Mouse (Mus musculus) embryonic facial prominence, embryonic 12.5 days (tissue): ENCODE data around the gene Fam219a. TPM values are rescaled to one million over a fixed set of nuclear protein-coding genes. Genes with fewer than 3 reads are reported as not detected.

ENCODE experiments used
- ATAC-seq: fragments of 200-750 bp; cut with Nextera tagmentation; 2 replicates; pipeline ENCODE4 v1.8.0; 2017; ENCODE audit not compliant: insufficient number of reproducible peaks, insufficient read depth, low FRiP score, low TSS enrichment
- H3K27ac ChIP-seq: fragments of 300-500 bp; sonication (generic); 2 replicates; pipeline ENCODE4 v1.5.1; 2016; ENCODE audit warnings: mild to moderate bottlenecking
- H3K27me3 ChIP-seq: fragments of 300-500 bp; sonication (generic); 2 replicates; pipeline ENCODE4 v1.6.1; 2016; ENCODE audit warnings: mild to moderate bottlenecking, moderate library complexity
- H3K36me3 ChIP-seq: fragments of 300-500 bp; sonication (generic); 2 replicates; pipeline ENCODE4 v1.6.1; 2016; ENCODE audit warnings: mild to moderate bottlenecking
- H3K4me1 ChIP-seq: fragments of 300-500 bp; sonication (generic); 2 replicates; pipeline ENCODE4 v1.6.1; 2016
- H3K4me2 ChIP-seq: fragments of 300-500 bp; sonication (generic); replicated peaks from 2 replicates; pipeline ENCODE4 v1.6.1; 2016; ENCODE audit warnings: mild to moderate bottlenecking, moderate library complexity
- H3K4me3 ChIP-seq: fragments of 300-500 bp; sonication (generic); 2 replicates; pipeline ENCODE4 v1.5.1; 2016; ENCODE audit warnings: mild to moderate bottlenecking
- H3K9ac ChIP-seq: fragments of 300-500 bp; sonication (generic); 2 replicates; pipeline ENCODE4 v1.6.1; 2016; ENCODE audit warnings: mild to moderate bottlenecking, moderate library complexity
- H3K9me3 ChIP-seq: fragments of 300-500 bp; sonication (generic); 2 replicates; pipeline ENCODE4 v1.6.1; 2016; ENCODE audit warnings: mild to moderate bottlenecking, moderate library complexity
- WGBS: fragments of 180-500 bp; shearing (Covaris S2); methylation state at CpG from one replicate; pipeline ENCODE4 v1.1.7; 2016; 5-methylcytosine and 5-hydroxymethylcytosine counted together
- polyA plus RNA-seq: library from polyadenylated mRNA; unstranded; fragments of >200 nt; fragmentation: Nextera tagmentation; extraction: Ambion mirVana; gene quantifications from 2 replicates; pipeline ENCODE4 v1.2.1, GENCODE M21; 2016

Fam219a gene
- polyA plus RNA-seq, 1 experiment from 2014 or later, result 5.3 TPM

GRCm38 (mm10) chr4:41468396-41469080, 100.8 kb downstream of the Fam219a start:
- Histone ChIP-seq H3K9me3 (no peaks in the 10 kb centered on the region), H3K4me1 (peaks cover 21% of the 10 kb centered on the region), H3K27ac (no peak overlapping the region), H3K4me2 (no peak overlapping the region), H3K9ac (no peak overlapping the region), H3K4me3 (no peak overlapping the region), H3K27me3 (no peaks in the 10 kb centered on the region), H3K36me3 (no peaks in the 10 kb centered on the region)
- no peak for ATAC-seq
- 56% methylated on average over 17 of the region's 17 CpGs for WGBS

Other genes starting within 250 kb of the Fam219a start
- 60.5 and 74.7 TPM in 2 replicates for gene Ubap1, start 220.5 kb downstream of the Fam219a start, polyA plus RNA-seq
- 10.9 and 11.7 TPM in 2 replicates for gene Kif24, start 104.7 kb downstream of the Fam219a start, polyA plus RNA-seq
- 53.4 and 53.5 TPM in 2 replicates for gene Nudt2, start 104.4 kb downstream of the Fam219a start, polyA plus RNA-seq
- 8.5 and 9.5 TPM in 2 replicates for gene AI464131, start 66.5 kb downstream of the Fam219a start, polyA plus RNA-seq
- gene 1110017D15Rik, start 52.2 kb downstream of the Fam219a start, polyA plus RNA-seq, result 2.8 and 3.7 TPM in 2 replicates
- gene Dnaic1, start 237 bp upstream of the Fam219a start, polyA plus RNA-seq, result 0.73 and 0.91 TPM in 2 replicates
- gene Enho, start 70.8 kb upstream of the Fam219a start, polyA plus RNA-seq, result 29.0 and 33.7 TPM in 2 replicates
- 13.6 and 14.9 TPM in 2 replicates for gene Cntfr, start 127.6 kb upstream of the Fam219a start, polyA plus RNA-seq
- 337 and 358 TPM in 2 replicates for gene Il11ra1, start 130.5 kb upstream of the Fam219a start, polyA plus RNA-seq
- gene Rpp25l, start 144.0 kb upstream of the Fam219a start, polyA plus RNA-seq, result 84.9 and 87.8 TPM in 2 replicates
- gene Dctn3, start 153.6 kb upstream of the Fam219a start, polyA plus RNA-seq, result 117 and 122 TPM in 2 replicates
- gene Arid3c, start 161.6 kb upstream of the Fam219a start, polyA plus RNA-seq, result 0.18 TPM in 1 of 2 replicates, not detected in the other
- gene Galt, start 185.7 kb upstream of the Fam219a start, polyA plus RNA-seq, result 40.4 and 41.5 TPM in 2 replicates
- gene Sigmar1, start 186.6 kb upstream of the Fam219a start, polyA plus RNA-seq, result 74.1 and 76.6 TPM in 2 replicates
- gene Ccl27a, start 204.7 kb upstream of the Fam219a start, polyA plus RNA-seq, result 71.7 and 81.6 TPM in 2 replicates